ENCODE assay signal across 23 mouse cellular contexts in the genomic region with DNA sequence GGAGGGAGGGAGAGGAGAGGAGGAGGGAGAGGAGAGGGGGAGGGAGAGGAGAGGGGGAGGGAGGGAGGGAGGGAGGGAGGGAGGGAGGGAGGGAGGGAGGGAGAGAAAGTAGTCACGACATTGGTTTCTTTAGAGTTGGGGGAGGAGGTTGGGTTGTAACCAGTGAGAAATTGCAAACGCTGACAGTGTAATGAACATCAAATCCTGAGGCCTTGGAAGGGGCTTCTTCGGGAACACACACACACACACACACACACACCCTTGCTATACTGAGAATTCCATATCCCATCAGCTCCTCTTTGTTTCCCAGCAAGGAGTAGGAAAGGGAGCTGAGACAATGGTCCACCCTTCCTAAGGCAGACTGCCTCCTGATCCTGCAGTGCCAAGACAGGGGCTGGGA. TPM values are rescaled to one million over a fixed set of nuclear protein-coding genes. Genes with fewer than 3 reads are reported as not detected.
DNase-seq lines count a peak whose midpoint lies in the region; ATAC-seq and TF ChIP-seq lines count a peak whose summit lies in the region.
"Had no signal": no experiment of that assay in that cellular context is flagged by ENCODE, and none has a peak within 500 bp of the region (broad histone marks: within the 10 kb centered on the region; RNA-seq: fewer than 3 reads in every experiment).

No protein-coding gene starts in this region.

- no peak for ATAC-seq in forebrain, embryonic 16.5 days

- no peaks in the 10 kb centered on the region for H3K36me3 ChIP-seq in forebrain, embryonic 16.5 days (ENCODE audit: control insufficient read depth, insufficient read depth)
- no peaks in the 10 kb centered on the region for H3K36me3 ChIP-seq in midbrain, embryonic 10.5 days
- H3K36me3 ChIP-seq in thymus, adult 2 months (ENCODE audit: control insufficient read depth, insufficient read depth, low read length) = no peaks in the 10 kb centered on the region
- H3K36me3 ChIP-seq: intestine, embryonic 15.5 days; liver, embryonic 12.5 days had no signal

- TF ChIP-seq POLR2A in thymus, adult 2 months (IDR thresholded peaks at IDR 0.05; ENCODE audit: control insufficient read depth, extremely low read depth, insufficient read depth, low read length, poor library complexity) = no peak

- no peak overlapping the region for H3K4me2 ChIP-seq in forebrain, embryonic 16.5 days (ENCODE audit: low read length)
- H3K4me2 ChIP-seq: heart, embryonic 11.5 days; liver, embryonic 12.5 days; lung, embryonic 14.5 days had no signal

- H3K9me3 ChIP-seq in forebrain, embryonic 16.5 days (ENCODE audit: control insufficient read depth, low read length) = no peaks in the 10 kb centered on the region
- peaks cover 8% of the 10 kb centered on the region; the same call in 1 of the 2 replicates for H3K9me3 ChIP-seq in midbrain, embryonic 10.5 days (replicated peaks)
- H3K9me3 ChIP-seq: intestine, embryonic 15.5 days; liver, embryonic 12.5 days had no signal

- intact Hi-C loops in gastrocnemius, adult 2 months (cut with DNase I) = loop anchor here (1.0 kb wide), 2 partner anchors 134 to 151 kb away; no protein-coding TSS in a partner anchor

- H3K4me3 ChIP-seq in gastrocnemius, adult 2 months = no peak overlapping the region
- no peak overlapping the region for H3K4me3 ChIP-seq in forebrain, embryonic 16.5 days (replicated peaks; ENCODE audit: low read length)
- H3K4me3 ChIP-seq in midbrain, embryonic 10.5 days = no peak overlapping the region
- H3K4me3 ChIP-seq in thymus, adult 2 months (ENCODE audit: control insufficient read depth, insufficient read depth, low read length) = no peak overlapping the region
- H3K4me3 ChIP-seq: intestine, embryonic 15.5 days; liver, embryonic 12.5 days had no signal

- peak overlapping the region; percentile 32; the same call in 1 of the 2 replicates for H3K9ac ChIP-seq in forebrain, embryonic 16.5 days (replicated peaks; ENCODE audit: low read depth, low read length)
- H3K9ac ChIP-seq: intestine, embryonic 15.5 days; liver, embryonic 12.5 days; lung, embryonic 14.5 days had no signal

- 22% methylated on average over 3 of the region's 3 CpGs for WGBS in forebrain, embryonic 16.5 days
- 46% methylated on average over 3 of the region's 3 CpGs for WGBS in midbrain, embryonic 10.5 days
- 57% methylated on average over 3 of the region's 3 CpGs for WGBS in thymus, adult 2 months

- peak overlapping the region; percentile 20 for H3K27ac ChIP-seq in gastrocnemius, adult 2 months
- no peak overlapping the region for H3K27ac ChIP-seq in forebrain, embryonic 16.5 days (ENCODE audit: low read length)
- H3K27ac ChIP-seq in midbrain, embryonic 10.5 days (replicated peaks) = peak overlapping the region; percentile 73
- no peak overlapping the region for H3K27ac ChIP-seq in thymus, adult 2 months (ENCODE audit: control insufficient read depth, insufficient read depth, low read length)
- H3K27ac ChIP-seq: intestine, embryonic 15.5 days; liver, embryonic 12.5 days had no signal

- no peak for DNase-seq in gastrocnemius, adult 2 months
- DNase-seq in gastrocnemius, postnatal 10 days = no peak
- no peak for DNase-seq in midbrain, embryonic 10.5 days (ENCODE audit: low spot score)
- DNase-seq in naive thymus-derived CD4-positive, alpha-beta T cell, adult 2 months (ENCODE audit: low read depth) = peak; percentile 15
- no peak for DNase-seq in ovary, postnatal 36 days (ENCODE audit: low spot score)
- DNase-seq in adrenal gland, adult (ENCODE audit: inconsistent age in 2 of 2, low spot score in 1 of 2) = no peak
- no peak for DNase-seq in thymus, adult 2 months

- no peak for TF ChIP-seq CTCF in gastrocnemius, adult 2 months (IDR thresholded peaks at IDR 0.05)
- no peak for TF ChIP-seq CTCF in thymus, adult 2 months (IDR thresholded peaks at IDR 0.05; ENCODE audit: borderline replicate concordance, control insufficient read depth, extremely low read depth, insufficient read depth, low read length, poor library complexity)

- peaks cover 31% of the 10 kb centered on the region for H3K4me1 ChIP-seq in forebrain, embryonic 16.5 days (replicated peaks; ENCODE audit: control insufficient read depth, insufficient read depth, low read length)
- peaks cover 45% of the 10 kb centered on the region for H3K4me1 ChIP-seq in midbrain, embryonic 10.5 days
- 0 out of 2 replicates have a peak, but pooled peaks cover 3% of the 10 kb centered on the region for H3K4me1 ChIP-seq in thymus, adult 2 months (replicated peaks; ENCODE audit: control insufficient read depth, insufficient read depth, low read length)

- H3K27me3 ChIP-seq in forebrain, embryonic 16.5 days (replicated peaks; ENCODE audit: control insufficient read depth, insufficient read depth, low read length) = no peaks in the 10 kb centered on the region
- H3K27me3 ChIP-seq in midbrain, embryonic 10.5 days (ENCODE audit: low read depth, poor library complexity, severe bottlenecking) = peaks cover 5% of the 10 kb centered on the region; the same call in 1 of the 2 replicates
- no peaks in the 10 kb centered on the region for H3K27me3 ChIP-seq in thymus, adult 2 months (ENCODE audit: control insufficient read depth, insufficient read depth, low read length)
- H3K27me3 ChIP-seq: intestine, embryonic 15.5 days; liver, embryonic 12.5 days had no signal

RNA-seq across cellular contexts. Expression of a gene that starts 38.4 kb away (rescaled TPM):
- not detected for total RNA-seq in gastrocnemius, adult 2 months (2021)
- not detected for total RNA-seq in gastrocnemius, postnatal 10 days (2021)
- polyA plus RNA-seq in forebrain, embryonic 16.5 days (2015; fragmentation: Nextera tagmentation; extraction: Ambion mirVana) = not detected in 2 replicates
- polyA plus RNA-seq in midbrain, embryonic 10.5 days (2016; fragmentation: Nextera tagmentation; extraction: Ambion mirVana) = not detected in 2 replicates
- 0.08 TPM in 1 of 2 replicates, not detected in the other for polyA plus RNA-seq in thymus, adult 2 months (2012; rRNA removed)
- total RNA-seq: adrenal gland, adult 2 months; heart, postnatal 25 days; layer of hippocampus, adult 18-20 months; left cerebral cortex, adult 8-10 months; MEL; monocyte, adult 5-6 weeks; neutrophil, adult 5-6 weeks had no signal
- polyA plus RNA-seq: adrenal gland, adult 2 months; CD4-positive, CD25-positive, alpha-beta regulatory T cell, adult 4 months; heart, embryonic 11.5 days; intestine, embryonic 15.5 days; kidney, embryonic 16.5 days; limb, embryonic 11.5 days; liver, embryonic 12.5 days; lung, embryonic 14.5 days; small intestine, adult 2 months had no signal

RNA-seq across cellular contexts. Expression of a gene that starts 46.3 kb away (rescaled TPM):
- 1 to 10 TPM; 3.9 to 4.8 TPM for total RNA-seq in gastrocnemius, adult 2 months (2021)
- 1 to 10 TPM; 5.8 to 6.3 TPM for total RNA-seq in gastrocnemius, postnatal 10 days (2021)
- 9.2 and 10.6 TPM in 2 replicates for polyA plus RNA-seq in forebrain, embryonic 16.5 days (2015; fragmentation: Nextera tagmentation; extraction: Ambion mirVana)
- polyA plus RNA-seq in midbrain, embryonic 10.5 days (2016; fragmentation: Nextera tagmentation; extraction: Ambion mirVana) = 14.4 and 16.0 TPM in 2 replicates
- 6.7 and 8.4 TPM in 2 replicates for polyA plus RNA-seq in thymus, adult 2 months (2012; rRNA removed)

Comparison
In these comparisons a context has a peak if more than half of its experiments do, and no peak if none do; other contexts are left out.
1. H3K27ac ChIP-seq: peak in gastrocnemius, adult 2 months (single experiment) and midbrain, embryonic 10.5 days (single experiment); none in forebrain, embryonic 16.5 days (single experiment) and thymus, adult 2 months (single experiment).